Mouse (Mus musculus) left cerebral cortex, adult 9 months (tissue): ENCODE results near the gene Tmem89.

Source experiments
- DNase-seq, 2 experiments: peaks; one replicate each; pipeline ENCODE4 v3.0.0; 2022; ENCODE audit warnings: low spot score in 2 of 2

Tmem89 gene

DNA sequence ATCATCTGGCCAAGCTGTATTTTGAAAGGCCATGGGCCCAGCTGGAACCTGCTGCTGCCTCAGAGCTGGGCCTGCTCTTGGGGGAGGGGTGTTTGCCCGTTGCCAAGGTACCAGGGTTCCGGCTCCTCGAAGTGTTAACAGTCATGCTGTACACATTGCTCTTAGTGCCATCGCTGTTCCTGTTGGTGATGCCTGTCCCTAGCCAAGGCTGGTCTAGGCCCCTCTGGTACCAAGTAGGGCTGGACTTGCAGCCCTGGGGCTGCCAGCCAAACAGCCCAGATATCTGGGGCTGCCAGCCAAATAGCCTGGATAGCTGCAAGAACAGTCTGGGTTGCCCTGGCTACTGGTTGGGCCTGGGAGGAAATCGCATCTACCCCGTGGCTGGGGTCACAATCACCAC, at the start of gene Tmem89:
Gene Tmem89, plus strand, starts transcription at position 129 of the 400 bp plus-strand sequence.
- peak; percentile 41 to 42 for DNase-seq

DNA sequence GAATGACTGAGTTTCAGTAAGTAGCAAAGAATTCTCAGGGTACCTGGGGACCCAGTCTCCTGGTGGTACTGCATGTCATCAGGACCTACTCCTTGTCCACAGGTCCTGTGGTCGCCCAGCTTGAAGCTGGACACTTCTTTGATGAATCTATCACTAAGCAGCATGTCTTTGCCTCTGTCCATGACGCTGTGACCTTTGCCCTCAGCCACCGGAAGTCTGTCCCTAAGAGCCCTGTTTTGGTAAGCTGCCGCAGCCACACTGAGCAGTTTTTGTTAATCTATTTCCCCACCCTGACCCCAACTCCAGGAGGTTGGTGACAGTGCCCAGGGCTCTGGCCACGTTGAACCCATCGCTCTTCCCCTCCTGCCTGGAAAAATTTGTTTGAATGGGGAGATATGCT, 2.1 kb upstream of the Tmem89 start:
- no peak for DNase-seq

GRCm38 (mm10) chr9:108913161-108913560, 1.3 kb upstream of the Tmem89 start:
- no peak for DNase-seq

DNA sequence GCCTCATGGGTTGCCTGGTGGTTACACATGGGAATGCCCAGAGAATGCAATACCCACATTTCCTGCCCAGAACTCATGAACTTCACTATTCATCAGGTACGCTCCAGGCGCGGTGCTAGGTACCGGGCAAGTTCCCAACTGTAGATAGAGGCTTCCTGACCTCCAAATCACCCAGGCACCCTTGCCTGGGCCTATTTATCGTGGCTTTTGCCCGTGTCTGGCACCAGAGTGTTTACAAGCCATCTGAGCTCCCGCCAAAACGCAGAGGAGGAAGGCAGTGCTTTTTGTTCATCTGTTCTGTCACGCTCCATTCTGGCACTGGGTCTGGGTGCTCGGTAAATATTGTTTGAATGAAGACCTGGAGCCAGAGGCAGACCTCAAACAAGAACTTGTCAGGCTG, 798 bp upstream of the Tmem89 start:
- no peak for DNase-seq

DNA sequence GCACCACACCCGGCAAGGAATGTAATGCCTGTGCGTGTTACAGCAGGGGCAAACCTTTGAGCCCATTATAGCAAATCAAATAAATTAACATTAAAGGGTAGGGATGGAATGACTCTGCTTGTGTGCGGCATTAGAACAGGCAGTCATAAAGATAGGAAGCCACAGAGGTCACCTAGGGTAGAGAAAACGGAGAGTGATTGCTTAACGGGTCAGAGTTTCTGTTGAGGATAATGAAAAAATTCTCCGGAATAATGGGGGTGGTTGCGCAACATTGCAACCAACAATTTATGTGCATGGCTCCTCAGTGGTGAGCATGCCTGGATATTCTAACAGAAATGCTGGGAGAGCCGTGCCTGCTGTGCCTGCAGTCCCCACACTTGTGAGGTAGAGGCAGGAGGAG, 11.5 kb downstream of the Tmem89 start:
- no peak for DNase-seq

GRCm38 (mm10) chr9:108928424-108928823, 14.0 kb downstream of the Tmem89 start:
- DNase-seq: no peak

DNA sequence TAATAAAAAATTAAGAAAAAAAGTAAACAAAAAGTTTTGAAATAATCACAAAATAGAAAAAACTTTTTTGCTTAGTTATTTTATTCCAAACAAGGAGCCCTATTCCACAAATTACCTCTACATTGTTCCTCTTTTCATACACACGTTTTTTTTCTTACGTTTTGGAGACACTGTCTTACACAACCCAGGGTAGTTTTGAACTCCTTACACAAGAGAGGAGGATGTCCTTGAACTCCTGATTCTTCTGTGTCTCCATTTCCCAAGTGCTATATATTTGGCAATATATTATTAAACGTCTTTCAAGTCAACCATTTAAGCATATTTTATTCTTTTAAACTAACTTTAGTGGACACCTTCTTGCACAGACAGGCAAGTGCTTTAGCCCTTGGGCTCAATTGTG, 21.6 kb downstream of the Tmem89 start:
- no peak for DNase-seq

- peak; percentile 85 to 94 for DNase-seq
Observed at GRCm38 (mm10) chr9:108936418-108937364, 22.3 kb downstream of the Tmem89 start, which contains the start of gene Uqcrc1. Gene Uqcrc1, plus strand, starts transcription at chr9:108936633.

GRCm38 (mm10) chr9:108945111-108945510, 30.7 kb downstream of the Tmem89 start:
- peak; percentile 20 to 25 for DNase-seq

DNA sequence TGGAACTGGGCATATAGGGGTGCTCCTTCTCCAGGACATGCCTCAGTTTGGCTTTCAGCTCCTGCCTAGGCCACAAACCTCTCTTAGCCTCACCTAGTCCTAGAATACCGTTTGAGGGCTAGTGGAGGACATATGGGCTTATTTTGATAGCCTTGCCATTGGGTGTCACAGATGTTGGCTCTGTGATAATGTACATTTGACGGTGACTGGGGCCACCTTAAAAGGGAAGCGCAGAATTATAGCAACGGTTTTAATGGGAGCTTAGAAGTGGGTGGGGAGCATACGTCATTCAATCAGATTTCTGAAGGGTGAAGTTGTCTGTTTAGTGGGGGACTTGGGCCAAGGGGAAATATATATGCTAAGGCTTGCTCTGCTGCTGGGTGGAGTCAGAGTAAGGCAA, 31.2 kb downstream of the Tmem89 start:
- DNase-seq: no peak

DNA sequence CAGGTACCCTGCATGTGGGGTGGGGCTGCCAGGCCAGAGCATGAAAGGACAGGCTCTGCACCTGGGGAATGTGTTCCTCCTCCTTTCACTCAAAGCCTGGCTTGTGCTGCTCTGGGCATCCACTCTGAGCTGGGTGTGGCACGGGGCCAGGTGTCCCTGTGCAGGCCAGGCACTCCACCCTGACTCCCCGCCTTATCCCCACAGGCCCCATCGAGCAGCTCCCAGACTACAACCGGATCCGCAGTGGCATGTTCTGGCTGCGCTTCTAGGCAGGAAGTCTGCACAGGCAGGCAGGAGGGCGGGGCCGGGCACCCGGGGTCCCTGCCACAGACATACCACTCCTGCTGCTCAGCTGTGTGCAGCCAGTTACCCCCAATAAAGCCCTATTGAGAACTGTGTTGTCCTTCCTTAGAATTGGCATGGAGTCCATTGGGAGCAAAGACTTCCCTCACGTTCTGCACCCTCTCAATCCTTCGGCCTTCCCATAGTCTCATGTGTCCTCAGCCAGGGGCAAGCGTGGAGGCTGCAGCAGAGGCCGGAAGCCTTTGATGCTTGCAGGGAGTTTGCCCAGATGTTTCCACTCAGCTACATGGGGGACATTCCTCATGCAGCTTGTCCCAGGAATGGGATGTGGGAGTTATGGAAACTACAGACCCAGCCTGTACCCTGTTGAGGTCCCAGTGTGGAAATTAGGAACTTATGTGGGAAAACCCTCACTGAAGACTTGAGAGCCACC, 35.0 kb downstream of the Tmem89 start:
- DNase-seq: no peak

GRCm38 (mm10) chr9:108949967-108950728, 35.7 kb downstream of the Tmem89 start:
- no peak for DNase-seq

- no peak for DNase-seq
Observed at GRCm38 (mm10) chr9:108953081-108953636, 38.7 kb downstream of the Tmem89 start, which contains the start of gene Col7a1. Gene Col7a1, plus strand, starts transcription at chr9:108953586.

- DNase-seq: no peak
Observed at GRCm38 (mm10) chr9:108955241-108955640, 40.8 kb downstream of the Tmem89 start.

GRCm38 (mm10) chr9:108955846-108956245, 41.4 kb downstream of the Tmem89 start:
- DNase-seq: no peak

GRCm38 (mm10) chr9:108963577-108963976, 49.2 kb downstream of the Tmem89 start:
- no peak for DNase-seq

DNA sequence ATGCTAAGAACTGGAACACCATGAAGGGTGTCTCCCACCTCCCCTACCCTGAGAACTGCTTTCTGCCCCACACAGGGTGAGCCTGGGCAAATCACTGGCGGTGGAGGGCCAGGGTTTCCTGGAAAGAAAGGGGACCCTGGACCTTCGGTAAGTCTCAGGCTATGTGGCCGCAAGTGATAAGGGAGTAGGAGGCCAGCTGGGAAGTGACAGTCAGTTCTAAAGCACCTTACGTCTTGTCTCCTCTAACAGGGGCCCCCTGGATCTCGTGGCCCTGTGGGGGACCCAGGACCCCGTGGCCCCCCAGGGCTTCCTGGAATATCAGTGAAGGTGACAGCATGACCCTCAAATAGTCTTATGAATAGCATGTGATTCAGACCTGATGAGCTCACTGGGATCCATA, 49.9 kb downstream of the Tmem89 start:
- no peak for DNase-seq
